Mouse (Mus musculus) liver, embryonic 11.5 days (tissue): Measurements from ENCODE around the gene Retreg1. TPM values are rescaled to one million over a fixed set of nuclear protein-coding genes. Genes with fewer than 3 reads are reported as not detected.

Experiments used
- ATAC-seq: fragments of 200-750 bp; cut with Nextera tagmentation; replicated peaks from 2 replicates; pipeline ENCODE4 v1.8.0; 2017; ENCODE audit warnings: moderate number of reproducible peaks, mild to moderate bottlenecking, moderate TSS enrichment, moderate library complexity; ENCODE audit not compliant: low FRiP score
- DNase-seq: peaks from one replicate; pipeline ENCODE4 v3.0.0-alpha.2; 2017; ENCODE audit warnings: low spot score
- H3K27ac ChIP-seq: fragments of 300-500 bp; sonication (generic); 2 replicates; pipeline ENCODE4 v1.5.1; 2014; ENCODE audit warnings: mild to moderate bottlenecking, low read depth, low read length, control low read depth
- H3K27me3 ChIP-seq: fragments of 300-500 bp; sonication (generic); replicated peaks from 2 replicates; pipeline ENCODE4 v1.6.1; 2014; ENCODE audit warnings: low read length, mixed read lengths; ENCODE audit not compliant: control insufficient read depth, insufficient read depth
- H3K36me3 ChIP-seq: fragments of 300-500 bp; sonication (generic); 2 replicates; pipeline ENCODE4 v1.6.1; 2014; ENCODE audit warnings: mild to moderate bottlenecking, low read length, moderate library complexity, mixed read lengths; ENCODE audit not compliant: control insufficient read depth, insufficient read depth
- H3K4me1 ChIP-seq: fragments of 300-500 bp; sonication (generic); replicated peaks from 2 replicates; pipeline ENCODE4 v1.6.1; 2014; ENCODE audit warnings: low read length, mixed read lengths; ENCODE audit not compliant: control insufficient read depth, insufficient read depth
- H3K4me2 ChIP-seq: fragments of 300-500 bp; sonication (generic); 2 replicates; pipeline ENCODE4 v1.6.1; 2014; ENCODE audit warnings: mild to moderate bottlenecking, control low read depth, moderate library complexity
- H3K4me3 ChIP-seq: fragments of 300-500 bp; sonication (generic); 2 replicates; pipeline ENCODE4 v1.5.1; 2014; ENCODE audit warnings: low read depth, low read length, control low read depth
- H3K9ac ChIP-seq: fragments of 300-500 bp; sonication (generic); 2 replicates; pipeline ENCODE4 v1.6.1; 2014; ENCODE audit warnings: low read depth, low read length, control low read depth
- H3K9me3 ChIP-seq: fragments of 300-500 bp; sonication (generic); 2 replicates; pipeline ENCODE4 v1.6.1; 2016; ENCODE audit warnings: low read length, inconsistent platforms, mixed read lengths; ENCODE audit not compliant: control insufficient read depth
- whole genome bisulfite sequencing: fragments of 180-500 bp; shearing (Covaris S2); extraction: QIAGEN DNeasy Blood & Tissue Kit; methylation state at CpG from one replicate; pipeline ENCODE4 v1.1.7; 2014; 5-methylcytosine and 5-hydroxymethylcytosine counted together
- polyA plus RNA-seq: library from polyadenylated mRNA; unstranded; fragments of >200 nt; fragmentation: Nextera tagmentation; extraction: Ambion mirVana; gene quantifications from 2 replicates; pipeline ENCODE4 v1.2.1, GENCODE M21; 2014

Gene Retreg1
- 1.2 and 1.3 TPM in 2 replicates for polyA plus RNA-seq

GRCm38 (mm10) chr15:25843086-25843991 is at the start of gene Retreg1:
Retreg1 (plus strand) TSS chr15:25843180.
- Histone ChIP-seq H3K9ac (no peak within 1 kb of the TSS), H3K36me3 (no peaks in the 10 kb centered on the region), H3K4me3 (peak within 1 kb of the TSS; percentile 62), H3K9me3 (no peaks in the 10 kb centered on the region), H3K4me2 (peak within 1 kb of the TSS; percentile 91), H3K4me1 (no peaks in the 10 kb centered on the region), H3K27ac (no peak within 1 kb of the TSS), H3K27me3 (peaks cover 32% of the 10 kb centered on the region)
- 1% methylated on average over 69 of the region's 72 CpGs for WGBS
- peak; percentile 44 for DNase-seq
- peak; percentile 76 for ATAC-seq

GRCm38 (mm10) chr15:25794123-25794522 is 48.9 kb upstream of the Retreg1 start:
- DNase-seq = no peak
- ATAC-seq = no peak
- 81% methylated on average over 8 of the region's 8 CpGs for WGBS
- Histone ChIP-seq H3K4me3 (no peak overlapping the region), H3K4me1 (no peaks in the 10 kb centered on the region), H3K4me2 (no peak overlapping the region), H3K27me3 (no peaks in the 10 kb centered on the region), H3K27ac (no peak overlapping the region), H3K9me3 (no peaks in the 10 kb centered on the region), H3K36me3 (peaks cover 11% of the 10 kb centered on the region; the same call in 1 of the 2 replicates), H3K9ac (no peak overlapping the region)

DNA sequence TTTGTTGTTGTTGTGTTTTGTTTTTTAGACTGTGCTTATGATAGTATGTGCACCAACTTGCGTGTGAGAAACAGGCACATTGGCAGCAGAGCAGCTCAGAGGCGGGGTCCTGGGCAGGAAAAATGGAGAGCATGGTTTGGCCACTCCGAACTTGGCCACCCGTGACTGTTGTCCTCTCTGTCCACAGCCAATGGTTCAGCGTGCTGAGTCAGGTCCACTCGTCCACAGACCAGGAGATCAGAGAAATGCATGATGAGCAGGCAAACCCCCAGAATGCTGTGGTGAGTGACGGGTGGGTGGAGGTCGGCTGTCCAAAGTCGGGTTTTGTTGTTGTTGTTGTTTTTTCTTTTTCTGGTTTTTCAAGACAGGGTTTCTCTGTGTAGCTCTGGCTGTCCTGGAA is 47.5 kb upstream of the Retreg1 start:
- Histone ChIP-seq H3K27me3 (no peaks in the 10 kb centered on the region), H3K4me2 (no peak overlapping the region), H3K36me3 (peaks cover 15% of the 10 kb centered on the region; the same call in 1 of the 2 replicates), H3K4me1 (no peaks in the 10 kb centered on the region), H3K9ac (no peak overlapping the region), H3K9me3 (no peaks in the 10 kb centered on the region), H3K27ac (no peak overlapping the region), H3K4me3 (no peak overlapping the region)
- ATAC-seq = no peak
- WGBS = 90% methylated on average over 9 of the region's 9 CpGs
- no peak for DNase-seq

DNA sequence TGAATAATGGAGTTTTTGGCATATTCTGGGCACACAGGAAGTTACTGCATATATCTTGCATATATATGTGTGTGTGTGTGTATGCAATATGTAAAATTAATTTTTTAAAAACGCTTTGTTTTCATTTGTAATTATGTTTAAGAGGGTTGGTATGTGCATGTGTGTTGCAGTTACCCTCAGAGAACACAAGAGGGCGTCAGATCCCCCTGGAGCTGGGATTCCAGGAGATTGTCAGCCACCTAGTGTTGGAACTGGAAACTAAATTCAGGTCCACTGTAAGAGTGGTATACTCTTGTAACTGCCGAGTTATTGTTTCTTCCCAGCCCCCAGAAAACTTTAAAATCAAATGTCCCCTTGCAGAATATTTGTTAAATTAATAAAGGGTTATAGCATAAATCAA is 46.6 kb upstream of the Retreg1 start:
- peaks cover 21% of the 10 kb centered on the region; the same call in 1 of the 2 replicates for H3K36me3 ChIP-seq
- DNase-seq = no peak

GRCm38 (mm10) chr15:25797179-25797578 is 45.8 kb upstream of the Retreg1 start:
- H3K9ac ChIP-seq = no peak overlapping the region
- no peak overlapping the region for H3K27ac ChIP-seq
- no peak for DNase-seq
- no peaks in the 10 kb centered on the region for H3K9me3 ChIP-seq
- H3K36me3 ChIP-seq = peaks cover 21% of the 10 kb centered on the region; the same call in 1 of the 2 replicates
- 81% methylated on average over 8 of the region's 8 CpGs for WGBS
- no peaks in the 10 kb centered on the region for H3K4me1 ChIP-seq
- no peak overlapping the region for H3K4me2 ChIP-seq
- H3K27me3 ChIP-seq = no peaks in the 10 kb centered on the region
- H3K4me3 ChIP-seq = no peak overlapping the region
- no peak for ATAC-seq

More for the DNA sequence above, 46.6 kb upstream of the Retreg1 start:
- H3K27me3 ChIP-seq = no peaks in the 10 kb centered on the region
- 59% methylated on average over 3 of the region's 3 CpGs for WGBS
- no peak overlapping the region for H3K9ac ChIP-seq
- no peak overlapping the region for H3K27ac ChIP-seq
- no peaks in the 10 kb centered on the region for H3K9me3 ChIP-seq
- no peak overlapping the region for H3K4me2 ChIP-seq
- ATAC-seq = no peak
- no peaks in the 10 kb centered on the region for H3K4me1 ChIP-seq
- H3K4me3 ChIP-seq = no peak overlapping the region

DNA sequence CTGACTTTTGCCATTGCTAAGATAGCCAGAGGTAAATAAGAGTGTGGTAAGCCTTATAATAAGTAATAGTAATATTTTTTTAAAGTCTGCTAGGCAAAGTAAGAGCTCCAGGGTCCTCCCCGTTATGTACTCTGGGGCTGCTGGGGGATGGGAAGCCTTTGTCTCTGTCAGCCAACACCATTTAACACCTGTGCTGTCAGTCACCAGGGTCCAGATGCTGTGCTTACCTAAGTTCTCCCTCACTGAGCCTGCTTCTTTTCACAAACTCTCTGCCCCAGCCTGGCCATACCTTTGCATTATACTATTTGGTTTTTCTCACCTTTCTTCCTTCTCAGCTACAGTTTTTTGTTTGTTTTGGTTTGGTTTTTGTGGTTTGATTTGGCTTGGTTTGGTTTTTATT is 45.1 kb upstream of the Retreg1 start:
- H3K9ac ChIP-seq = no peak overlapping the region
- H3K4me3 ChIP-seq = no peak overlapping the region
- H3K36me3 ChIP-seq = peaks cover 21% of the 10 kb centered on the region; the same call in 1 of the 2 replicates
- no peak for DNase-seq
- H3K27me3 ChIP-seq = no peaks in the 10 kb centered on the region
- ATAC-seq = no peak
- no peak overlapping the region for H3K4me2 ChIP-seq
- H3K27ac ChIP-seq = no peak overlapping the region
- 79% methylated on average over 1 of the region's 1 CpGs for WGBS
- H3K9me3 ChIP-seq = no peaks in the 10 kb centered on the region
- H3K4me1 ChIP-seq = no peaks in the 10 kb centered on the region

DNA sequence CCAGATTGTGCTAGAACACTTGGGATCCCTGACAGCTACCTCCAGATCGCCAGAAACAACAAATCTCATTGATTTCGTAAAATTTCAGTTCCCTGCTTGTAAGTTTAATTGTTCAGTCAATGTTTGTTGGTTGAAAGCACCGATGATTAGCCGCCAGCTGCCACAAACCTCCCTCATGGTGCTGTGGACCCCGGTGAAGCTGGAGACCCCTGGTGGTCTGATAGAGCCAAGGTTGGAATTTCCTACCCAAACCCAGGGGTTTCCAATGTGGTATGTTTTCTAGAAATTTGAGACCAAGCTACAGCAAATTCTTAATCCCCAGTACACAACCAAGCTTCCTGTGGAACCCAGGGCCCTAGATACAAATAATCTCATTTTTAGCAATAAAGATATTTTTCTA is 41.3 kb upstream of the Retreg1 start:
- ATAC-seq (no peak), DNase-seq (no peak)
- WGBS = 87% methylated on average over 5 of the region's 5 CpGs
- Histone ChIP-seq H3K27me3 (no peaks in the 10 kb centered on the region), H3K36me3 (peaks cover 14% of the 10 kb centered on the region; the same call in 1 of the 2 replicates), H3K9me3 (no peaks in the 10 kb centered on the region), H3K4me3 (no peak overlapping the region), H3K9ac (no peak overlapping the region), H3K4me2 (no peak overlapping the region), H3K4me1 (no peaks in the 10 kb centered on the region), H3K27ac (no peak overlapping the region)

- DNase-seq (no peak), ATAC-seq (no peak)
- Histone ChIP-seq H3K27ac (no peak overlapping the region), H3K9ac (no peak overlapping the region), H3K27me3 (no peaks in the 10 kb centered on the region), H3K9me3 (no peaks in the 10 kb centered on the region), H3K4me3 (no peak overlapping the region), H3K4me1 (no peaks in the 10 kb centered on the region), H3K36me3 (peaks cover 14% of the 10 kb centered on the region; the same call in 1 of the 2 replicates), H3K4me2 (no peak overlapping the region)
- WGBS = 89% methylated on average over 8 of the region's 8 CpGs
Observed at GRCm38 (mm10) chr15:25802194-25802593, 40.8 kb upstream of the Retreg1 start.

DNA sequence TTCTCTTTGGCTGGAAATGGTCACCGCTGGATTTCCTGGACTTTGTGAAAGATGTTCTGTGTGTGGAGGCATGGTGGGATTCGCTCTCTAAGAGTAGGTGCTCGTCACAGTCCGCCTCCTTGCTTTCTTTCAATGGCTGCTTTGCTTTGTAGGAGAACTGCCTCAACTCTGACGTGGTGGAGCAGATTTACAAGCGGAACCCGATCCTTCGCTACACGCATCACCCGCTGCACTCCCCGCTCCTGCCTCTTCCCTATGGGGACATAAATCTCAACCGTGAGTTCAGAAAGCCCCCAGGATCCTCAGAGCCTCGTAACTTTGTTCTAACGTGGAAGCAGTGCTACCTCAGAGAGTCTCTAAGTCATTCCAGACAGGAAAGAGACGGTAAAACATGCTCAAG is 39.9 kb upstream of the Retreg1 start:
- H3K4me2 ChIP-seq = no peak overlapping the region
- no peaks in the 10 kb centered on the region for H3K9me3 ChIP-seq
- no peak for DNase-seq
- WGBS = 90% methylated on average over 15 of the region's 15 CpGs
- no peaks in the 10 kb centered on the region for H3K27me3 ChIP-seq
- ATAC-seq = no peak
- H3K36me3 ChIP-seq = peaks cover 14% of the 10 kb centered on the region; the same call in 1 of the 2 replicates
- H3K9ac ChIP-seq = no peak overlapping the region
- no peak overlapping the region for H3K4me3 ChIP-seq
- H3K4me1 ChIP-seq = no peaks in the 10 kb centered on the region
- H3K27ac ChIP-seq = no peak overlapping the region
